Mouse (Mus musculus) mature B cell (primary cell): Measurements from ENCODE around the gene Tmprss9.

Experiments
- in situ Hi-C: fragments of 300-500 bp; cut with MboI; formaldehyde crosslinking; loops from 2 replicates; pipeline ENCODE4 v1.14.3; 2019

The Tmprss9 gene

DNA sequence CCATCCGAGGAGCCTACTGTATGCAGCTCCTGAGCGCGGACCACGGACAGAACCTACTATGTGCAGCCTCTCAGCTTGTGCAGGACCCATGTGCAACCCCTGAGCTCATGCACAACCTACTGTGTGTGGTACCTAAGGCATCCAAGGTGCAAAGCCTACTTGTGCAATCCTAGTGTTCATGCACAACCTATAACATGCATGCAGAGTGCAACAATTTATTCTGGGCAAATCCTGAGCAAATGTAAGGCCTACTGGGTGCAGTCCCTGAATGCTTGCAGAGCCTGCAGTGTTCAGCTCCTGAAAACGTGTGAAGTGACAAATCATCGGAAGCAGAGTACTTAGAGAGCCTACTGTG is 65.1 kb downstream of the Tmprss9 start:
- in situ Hi-C loops: no loop called here

- in situ Hi-C loops: no loop called here
Measured at GRCm38 (mm10) chr10:80937646-80938045, 66.0 kb downstream of the Tmprss9 start.

GRCm38 (mm10) chr10:80938831-80939550 is 67.3 kb downstream of the Tmprss9 start:
- in situ Hi-C loops: no loop called here

DNA sequence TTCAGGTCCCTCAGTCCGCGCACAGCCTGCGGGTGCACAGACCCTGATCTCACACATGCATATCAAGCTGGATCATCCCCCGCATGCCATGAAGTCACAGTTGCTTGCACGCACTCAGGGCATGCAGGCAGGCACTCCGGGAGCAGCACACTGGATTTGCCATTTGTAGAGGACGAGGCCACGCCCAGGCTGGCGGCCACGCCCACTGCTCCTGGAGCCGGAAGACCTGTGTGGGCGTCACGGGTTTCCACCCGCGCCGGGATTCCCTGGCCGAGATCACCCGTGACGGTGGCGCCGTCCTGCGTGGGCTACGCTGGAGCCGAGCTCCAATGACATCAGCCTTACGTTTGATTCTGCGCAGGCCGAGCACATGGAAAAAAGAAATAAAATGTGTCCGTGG is 68.0 kb downstream of the Tmprss9 start:
- in situ Hi-C loops: no loop called here

DNA sequence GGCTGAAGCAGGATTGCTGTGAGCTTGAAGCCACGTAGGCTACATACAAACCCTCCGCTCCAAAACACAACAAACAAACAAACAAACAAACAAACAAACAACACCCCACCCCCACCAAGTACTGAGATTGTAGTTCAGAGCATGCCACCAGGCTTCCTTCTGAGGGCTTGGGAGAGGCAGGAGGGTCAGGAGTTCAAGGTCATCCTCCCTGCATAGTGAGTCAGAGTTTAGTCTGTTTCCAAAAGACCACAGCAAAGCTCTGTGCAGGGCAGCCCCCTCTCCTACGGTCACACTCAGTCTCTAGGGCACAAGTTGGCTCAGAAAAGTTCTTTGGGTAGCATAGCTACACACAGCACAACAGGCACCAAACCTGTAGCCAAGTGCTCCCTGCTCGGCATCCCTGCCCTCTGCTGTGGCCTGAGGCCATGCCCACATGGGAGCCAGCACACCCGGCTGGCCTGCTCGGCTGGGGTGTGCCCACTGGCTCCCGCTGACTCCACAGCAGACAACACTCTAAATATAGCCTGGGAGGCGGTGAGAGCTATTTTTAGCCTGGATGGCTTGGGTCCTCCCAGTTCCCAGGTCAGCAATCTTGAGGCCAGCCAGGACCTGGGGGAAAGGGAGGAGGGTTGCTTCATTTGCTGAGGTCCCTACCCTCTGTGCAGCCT is 68.8 kb downstream of the Tmprss9 start:
- in situ Hi-C loops: no loop called here

DNA sequence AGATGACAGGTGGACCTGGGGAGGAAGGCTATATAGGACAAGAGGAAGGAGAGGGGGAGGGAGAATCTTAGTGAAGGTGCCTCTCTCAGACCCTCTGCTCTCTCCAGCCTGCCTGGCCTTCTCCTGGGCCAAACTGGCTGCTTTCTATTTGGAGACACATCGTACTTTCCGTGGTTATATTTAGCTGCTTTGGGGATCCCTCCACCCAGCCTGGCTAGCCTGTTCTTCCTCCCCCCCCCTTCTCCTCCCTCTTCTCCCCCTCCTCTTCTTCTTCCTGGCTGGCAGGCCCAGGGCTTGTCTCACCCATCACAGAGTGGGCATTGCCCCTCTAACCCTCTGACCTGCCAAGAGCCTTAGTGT is 69.3 kb downstream of the Tmprss9 start:
- in situ Hi-C loops: no loop called here

- in situ Hi-C loops: no loop called here
Measured at GRCm38 (mm10) chr10:80942919-80943318, 71.3 kb downstream of the Tmprss9 start.

GRCm38 (mm10) chr10:80943701-80944100 is 72.1 kb downstream of the Tmprss9 start:
- in situ Hi-C loops: no loop called here

GRCm38 (mm10) chr10:80944231-80944630 is 72.6 kb downstream of the Tmprss9 start:
- in situ Hi-C loops: no loop called here

DNA sequence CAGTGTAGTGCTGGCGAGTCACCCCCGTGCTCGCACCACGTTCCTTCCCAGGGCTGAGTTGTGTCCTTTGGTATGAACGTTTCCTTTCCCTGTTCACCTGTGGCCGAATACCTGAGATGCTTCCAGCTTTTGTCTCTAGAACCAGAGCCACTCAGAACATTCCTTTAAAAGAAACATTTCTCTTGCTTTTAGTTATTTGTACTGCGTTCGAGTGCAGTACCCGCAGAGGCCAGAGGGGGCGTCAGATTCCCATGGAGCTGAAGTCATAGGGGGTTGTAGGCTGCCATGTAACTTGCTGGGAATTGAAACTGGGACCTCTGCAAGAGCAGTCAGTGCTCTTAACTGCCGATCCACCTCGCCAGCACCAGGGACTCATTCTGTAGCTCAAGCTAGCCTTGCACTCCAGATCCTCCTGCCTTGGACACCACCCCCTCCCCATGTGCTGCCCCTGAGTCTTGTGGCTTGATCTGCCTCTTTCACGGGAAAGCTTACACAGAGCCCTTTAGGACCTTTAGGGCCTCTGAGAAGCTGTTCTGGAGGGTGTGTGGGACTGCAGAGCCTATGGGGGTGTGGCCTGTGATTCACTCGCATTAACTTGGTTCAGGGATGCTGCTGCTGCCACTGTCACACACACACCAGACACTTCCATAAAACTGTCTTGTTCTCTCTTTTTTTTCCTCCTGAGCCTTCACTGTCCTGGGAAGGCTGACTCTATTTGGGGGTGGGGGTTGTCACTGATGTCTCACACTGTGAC is 75.2 kb downstream of the Tmprss9 start:
- in situ Hi-C loops: no loop called here

- in situ Hi-C loops: no loop called here
Measured at GRCm38 (mm10) chr10:80947802-80948201, 76.2 kb downstream of the Tmprss9 start.

DNA sequence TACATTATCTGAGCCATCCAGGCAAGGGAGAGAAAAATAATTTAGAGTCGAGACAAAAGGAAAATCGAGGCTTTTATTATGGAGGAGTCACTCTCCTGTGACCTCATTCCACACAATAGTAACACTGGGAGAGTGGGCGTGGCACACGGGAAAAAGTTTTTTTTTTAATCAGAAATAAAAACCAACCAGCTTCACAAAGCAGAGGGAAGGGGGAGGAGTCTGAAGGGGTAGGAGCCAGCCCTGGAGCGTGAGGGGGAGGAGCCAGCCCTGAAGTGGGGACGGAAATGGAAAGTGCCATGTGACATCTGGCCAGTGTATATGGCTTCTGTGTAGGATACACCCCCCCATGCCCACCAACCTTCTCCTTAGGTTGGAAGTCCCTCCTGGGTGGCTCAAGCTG is 76.9 kb downstream of the Tmprss9 start:
- in situ Hi-C loops: no loop called here

GRCm38 (mm10) chr10:80949081-80949480 is 77.4 kb downstream of the Tmprss9 start:
- in situ Hi-C loops: no loop called here
